Mouse (Mus musculus): ENCODE data around the gene Bri3.
"Not testable (repeated sequence)": the region's sequence is repeated elsewhere in the genome, so short reads cannot be mapped to it uniquely, and the experiment has no call there.

The Bri3 gene

GRCm38 (mm10) chr5:144356776-144357455, 112.7 kb downstream of the Bri3 start:
- in situ Hi-C loops (cut with MboI, MseI): no loop called here

DNA sequence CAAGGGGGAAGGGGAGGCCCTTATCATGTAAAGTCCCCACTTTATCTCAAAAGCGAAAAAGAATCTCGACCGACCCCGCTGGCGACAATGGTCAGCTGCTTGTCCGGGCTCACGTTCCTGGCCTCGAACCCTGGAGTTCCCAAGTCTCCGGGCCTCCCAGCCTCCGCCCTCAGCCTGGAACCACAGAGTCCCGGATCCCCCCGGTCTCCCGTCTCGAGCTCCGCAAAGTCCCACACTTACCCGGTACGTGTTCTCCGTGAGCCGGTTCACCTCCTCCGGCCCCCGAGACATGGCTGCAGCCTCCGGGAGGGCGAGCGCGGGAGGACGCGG, 113.3 kb downstream of the Bri3 start:
- in situ Hi-C loops (cut with MboI, MseI): no loop called here

DNA sequence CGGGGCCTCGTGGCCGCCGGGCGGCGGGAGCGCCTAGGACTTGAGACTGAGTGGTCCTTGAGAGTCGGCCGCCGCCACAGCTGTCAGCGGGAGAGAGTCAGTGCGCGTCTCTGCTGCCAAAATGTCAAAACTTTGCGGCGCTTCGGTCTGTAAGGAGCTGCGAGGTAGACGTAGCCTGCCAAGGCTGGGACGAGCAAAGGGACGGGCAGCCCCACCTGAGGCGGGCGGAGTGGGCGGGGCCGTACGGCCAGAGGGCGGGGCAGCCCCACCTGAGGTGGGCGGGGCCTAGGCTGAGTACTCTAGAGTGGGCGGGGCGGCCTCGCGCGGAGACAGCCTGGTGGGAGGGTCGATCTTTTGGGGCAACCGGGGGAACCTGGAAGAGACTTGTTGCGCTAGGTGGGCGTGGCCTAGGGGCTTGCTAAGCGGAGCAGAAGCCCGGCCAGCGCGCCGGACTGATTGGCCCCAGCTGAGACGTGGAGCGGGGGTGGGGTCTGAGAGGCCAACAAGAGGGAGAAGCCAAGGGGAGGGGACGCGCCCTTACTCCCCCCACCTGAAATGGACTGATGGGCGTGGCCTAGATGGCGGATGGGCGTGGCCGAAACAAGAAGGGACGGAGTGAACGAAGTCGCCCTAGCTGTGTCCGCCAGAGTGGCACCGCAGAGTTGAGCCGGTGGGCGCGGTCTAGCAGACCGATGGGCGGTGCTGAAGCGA, 113.8 kb downstream of the Bri3 start, which contains the start of gene Baiap2l1:
TSS of gene Baiap2l1 (minus strand) at position 232 of the 711 bp plus-strand sequence.
- in situ Hi-C loops (cut with MboI, MseI): no loop called here

GRCm38 (mm10) chr5:144358592-144358917, 114.3 kb downstream of the Bri3 start:
- in situ Hi-C loops (cut with MboI, MseI): no loop called here

DNA sequence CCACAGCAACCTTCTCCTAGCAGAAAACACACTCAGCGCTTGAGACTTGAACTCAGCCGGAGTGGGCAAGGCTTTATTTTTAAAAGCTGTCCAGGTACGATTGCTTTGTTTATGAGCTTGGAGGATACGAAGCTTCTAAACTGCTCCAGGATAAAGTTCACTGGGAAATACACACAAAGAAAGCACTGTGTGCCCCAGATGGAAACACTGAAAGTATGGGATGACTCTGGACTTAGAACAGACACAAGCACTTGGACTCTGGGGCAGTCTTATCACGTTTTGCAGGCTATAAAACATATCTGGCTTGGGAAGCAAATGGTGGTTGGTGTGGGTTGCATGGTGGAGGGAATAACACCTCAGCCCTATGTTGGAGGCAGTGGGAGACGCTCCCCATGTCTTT, 115.6 kb downstream of the Bri3 start:
- in situ Hi-C loops (cut with MboI, MseI): no loop called here

GRCm38 (mm10) chr5:144360346-144360745, 116.1 kb downstream of the Bri3 start:
- in situ Hi-C loops (cut with MboI, MseI): no loop called here

GRCm38 (mm10) chr5:144364680-144365357, 120.6 kb downstream of the Bri3 start:
- in situ Hi-C loops (cut with MboI, MseI): no loop called here

GRCm38 (mm10) chr5:144366551-144366950, 122.3 kb downstream of the Bri3 start:
- in situ Hi-C loops (cut with MboI, MseI): not testable (repeated sequence)

GRCm38 (mm10) chr5:144368661-144369205, 124.5 kb downstream of the Bri3 start:
- in situ Hi-C loops (cut with MboI, MseI): no loop called here

GRCm38 (mm10) chr5:144370986-144371385, 126.7 kb downstream of the Bri3 start:
- in situ Hi-C loops (cut with MboI, MseI): no loop called here

DNA sequence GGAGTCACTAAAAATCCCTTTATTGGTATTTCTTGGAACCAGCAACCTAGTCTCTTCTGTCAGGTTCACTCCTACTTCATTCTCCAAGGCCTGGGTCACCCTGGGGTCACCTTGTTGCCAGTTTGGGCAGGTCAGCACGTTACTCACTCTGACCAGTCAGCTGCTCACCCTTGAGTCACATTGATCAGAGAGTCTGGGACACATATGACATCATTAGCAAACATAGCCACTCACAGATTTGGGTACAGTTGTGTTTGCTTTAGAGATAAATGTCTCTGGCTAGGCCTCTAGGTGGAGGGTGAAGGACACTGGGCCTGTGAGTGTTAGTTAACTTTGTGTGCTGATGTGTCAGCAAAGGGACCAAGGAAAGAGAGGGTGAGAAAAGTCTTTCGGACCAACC, 127.9 kb downstream of the Bri3 start:
- in situ Hi-C loops (cut with MboI, MseI): no loop called here

GRCm38 (mm10) chr5:144372885-144373284, 128.6 kb downstream of the Bri3 start:
- in situ Hi-C loops (cut with MboI, MseI): no loop called here

- in situ Hi-C loops (cut with MboI, MseI): no loop called here
Measured at GRCm38 (mm10) chr5:144379431-144379830, 135.2 kb downstream of the Bri3 start.

GRCm38 (mm10) chr5:144380689-144381088, 136.5 kb downstream of the Bri3 start:
- in situ Hi-C loops (cut with MboI, MseI): no loop called here

DNA sequence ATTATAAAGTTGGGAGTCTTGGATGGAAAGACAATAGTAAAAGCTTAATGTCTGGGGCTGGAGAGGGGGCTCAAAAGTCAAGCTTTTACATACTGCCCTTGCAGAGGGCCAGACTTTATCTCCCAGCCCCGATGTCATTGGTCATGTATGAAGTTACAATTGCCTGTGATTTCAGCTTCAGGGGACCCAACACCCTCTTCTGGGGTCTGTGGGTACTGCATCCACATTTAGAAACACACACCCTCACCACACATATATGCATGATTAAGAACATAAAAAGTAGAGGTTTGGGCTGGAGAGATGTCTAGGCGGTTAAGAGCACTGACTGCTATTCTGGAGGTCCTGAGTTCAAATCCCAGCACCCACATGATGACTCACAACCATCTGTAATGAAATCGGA, 137.5 kb downstream of the Bri3 start:
- in situ Hi-C loops (cut with MboI, MseI): no loop called here

DNA sequence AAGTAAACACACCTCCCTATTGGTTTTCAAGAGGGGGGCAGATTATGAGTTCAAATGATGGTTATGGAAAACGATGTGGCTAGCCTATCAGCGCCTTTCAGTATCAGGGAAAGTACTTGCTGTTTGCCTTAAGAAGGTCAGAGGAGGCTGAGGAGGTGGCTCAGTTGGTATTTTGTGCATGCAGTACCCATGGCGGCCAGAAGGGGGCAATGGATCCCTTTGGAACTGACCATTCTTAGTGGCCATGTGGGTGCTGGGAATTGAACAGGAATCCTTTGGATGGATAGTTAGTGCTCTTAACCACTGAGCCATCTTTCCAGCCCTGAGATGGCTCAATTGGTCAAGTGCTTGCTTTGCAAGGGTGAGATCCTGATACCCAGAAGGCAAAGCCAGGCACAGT, 139.7 kb downstream of the Bri3 start:
- in situ Hi-C loops (cut with MboI, MseI): no loop called here

DNA sequence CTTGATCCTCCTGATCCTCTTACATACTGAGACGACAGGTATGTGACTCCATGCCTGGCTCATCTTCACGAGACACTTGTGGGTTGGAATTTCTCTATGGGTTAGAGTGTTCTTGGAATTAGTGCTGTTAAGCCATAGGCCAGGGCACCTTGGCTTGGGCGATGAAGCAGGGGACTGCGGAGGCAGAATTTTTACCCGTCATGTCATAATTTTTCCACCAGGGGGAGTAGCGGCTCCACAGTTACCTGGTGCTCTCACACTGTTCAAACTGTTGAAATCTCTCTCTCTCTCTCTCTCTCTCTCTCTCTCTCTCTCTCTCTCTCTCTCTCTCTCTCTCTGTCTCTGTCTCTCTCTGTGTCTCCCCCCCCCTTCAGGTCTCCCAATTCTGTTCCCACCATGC, 143.6 kb downstream of the Bri3 start:
- in situ Hi-C loops (cut with MboI, MseI): loop anchor here (5.0 kb wide), 1 partner anchor 349 kb away; no protein-coding TSS in a partner anchor

DNA sequence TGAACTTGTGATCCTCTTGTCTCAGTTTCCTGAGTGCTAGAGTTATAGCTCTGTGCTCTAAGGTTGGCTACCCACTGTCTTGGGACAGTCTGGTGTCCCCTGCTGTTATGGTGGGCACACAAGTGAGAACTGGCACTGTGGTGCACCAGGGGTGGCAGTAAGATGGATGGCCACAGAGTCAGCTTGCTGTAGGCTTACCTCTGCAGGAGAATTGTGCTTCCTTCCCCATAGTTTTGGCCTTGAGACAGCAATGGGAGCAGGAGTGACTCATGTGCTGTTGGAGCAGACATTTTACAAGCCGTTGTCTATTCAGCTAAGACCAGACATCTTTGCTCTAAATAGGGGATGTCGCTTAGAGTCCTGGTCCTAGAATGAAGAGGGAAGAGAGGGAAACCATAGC, 149.9 kb downstream of the Bri3 start:
- in situ Hi-C loops (cut with MboI, MseI): no loop called here

DNA sequence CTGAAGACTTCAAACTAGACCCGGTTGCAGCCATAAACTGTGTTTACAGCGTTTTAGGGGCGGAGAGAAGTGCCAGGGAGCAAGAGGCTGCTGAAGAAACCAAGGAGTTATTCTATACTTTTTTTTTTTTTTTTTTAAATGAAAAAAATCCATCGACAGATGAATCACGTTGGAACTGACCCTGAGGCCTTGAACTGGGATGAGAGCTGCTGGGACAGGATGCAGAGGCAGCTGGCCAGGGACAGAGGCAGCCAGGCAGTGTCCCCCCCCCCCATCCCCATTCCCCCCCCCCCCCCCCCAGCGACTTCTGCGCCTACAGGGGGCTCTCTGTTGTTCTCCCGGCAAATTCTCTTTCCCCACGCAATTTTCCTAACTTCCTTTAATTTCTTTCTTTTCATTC, 153.3 kb downstream of the Bri3 start:
- in situ Hi-C loops (cut with MboI, MseI): no loop called here

DNA sequence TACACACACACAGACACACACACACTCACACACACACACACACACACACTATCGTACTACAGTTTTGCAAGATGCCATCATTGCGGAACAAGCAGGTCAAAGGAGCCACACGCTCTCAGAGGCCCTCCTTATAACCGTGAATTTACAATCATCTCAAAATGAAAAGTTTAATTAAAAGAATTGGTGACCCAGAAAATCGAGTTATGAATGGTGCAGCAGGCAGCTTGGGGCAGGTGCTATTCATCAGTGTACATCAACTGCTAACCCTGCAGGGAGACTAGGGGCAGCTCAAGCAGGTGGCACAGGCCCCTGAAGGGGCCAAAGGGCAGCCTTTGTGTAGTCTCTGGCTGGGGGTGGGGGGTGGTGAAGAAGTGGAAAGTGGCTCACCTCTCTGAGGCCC, 156.6 kb downstream of the Bri3 start:
- in situ Hi-C loops (cut with MboI, MseI): no loop called here

DNA sequence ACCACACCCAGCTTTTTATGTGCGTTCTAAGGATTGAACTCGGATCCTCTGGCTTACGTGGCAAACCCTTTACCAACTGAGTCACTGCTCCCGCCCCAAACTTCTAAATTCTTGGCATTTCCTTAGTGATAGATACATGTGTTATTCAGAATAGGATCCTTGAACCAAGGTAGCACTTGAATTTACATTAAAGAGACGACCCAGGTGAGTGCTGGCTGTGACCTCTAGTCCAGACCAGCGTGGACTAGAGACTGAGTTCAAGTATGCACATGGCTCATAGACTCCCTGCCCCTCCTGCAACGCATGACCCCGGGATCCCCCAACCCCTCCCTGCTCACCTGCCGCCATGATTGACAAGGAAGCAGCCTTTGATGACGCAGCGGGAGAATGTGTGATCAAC, 162.0 kb downstream of the Bri3 start:
- in situ Hi-C loops (cut with MboI, MseI): no loop called here

- in situ Hi-C loops (cut with MboI, MseI): no loop called here
Measured at GRCm38 (mm10) chr5:144410666-144411065, 166.4 kb downstream of the Bri3 start.

DNA sequence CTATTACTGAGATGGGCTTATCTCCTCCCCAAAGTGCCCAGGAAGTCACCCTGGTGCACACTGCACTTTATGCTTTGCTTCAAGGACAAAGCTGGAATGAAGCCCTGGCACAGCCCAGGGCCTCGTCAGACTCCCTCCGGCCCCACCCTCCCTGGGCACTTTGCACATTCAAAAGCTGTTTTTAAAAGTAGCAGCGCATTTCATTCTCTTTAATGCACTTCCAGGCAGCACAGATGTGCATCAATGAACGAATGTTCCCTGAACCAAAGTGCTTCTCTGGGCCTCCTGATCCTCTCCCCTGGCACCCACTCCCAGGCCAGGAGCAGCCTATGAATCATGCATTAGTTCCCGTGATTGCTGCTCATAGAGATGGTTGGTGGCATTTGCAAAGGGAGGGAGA, 167.5 kb downstream of the Bri3 start:
- in situ Hi-C loops (cut with MboI, MseI): no loop called here
